Mouse (Mus musculus): ENCODE measurements at regions not wholly inside any gene's neighbourhood (a gene's known extent, or its start where the extent isn't known, plus 50 kb on each side); places are given as distances from the start of the nearest gene placed in this dataset.

GRCm38 (mm10) chr11:25314645-25315044 is 895.9 kb downstream of the 5730522E02Rik start:
- in situ Hi-C loops (cut with MboI; ENCODE audit: low sequenced_read_pairs in 2 of 2, unreplicated experiment in 2 of 2), result loop anchor here in 1 of 2 experiments (25.0 kb wide), 1 partner anchor 1277 kb away; no protein-coding TSS in a partner anchor
- Histone ChIP-seq H3K4me3 (ENCODE audit: insufficient read depth in 1 of 2, low read depth in 1 of 2, low read length in 2 of 2, poor library complexity in 1 of 2, severe bottlenecking in 1 of 2) (no peak overlapping the region), H3K36me3 (ENCODE audit: control insufficient read depth, insufficient read depth, low read length, poor library complexity, severe bottlenecking) (no peaks in the 10 kb centered on the region), H3K9me3 (ENCODE audit: control insufficient read depth, insufficient read depth, low read depth, low read length) (no peaks in the 10 kb centered on the region), H3K4me1 (ENCODE audit: control insufficient read depth in 2 of 2, insufficient read depth in 2 of 2, low read length in 2 of 2, poor library complexity in 1 of 2) (no peaks in the 10 kb centered on the region), H3K9ac (ENCODE audit: insufficient read depth, low read depth, low read length, poor library complexity, severe bottlenecking) (no peak overlapping the region), H3K27ac (ENCODE audit: insufficient read depth, low read depth, low read length, poor library complexity, severe bottlenecking) (no peak overlapping the region)
- no peak for DNase-seq (ENCODE audit: low read depth, low spot score)
- TF ChIP-seq ZNF384 (IDR thresholded peaks at IDR 0.05; ENCODE audit: low read depth, low read length), result no peak
- TF ChIP-seq MAFK (IDR thresholded peaks at IDR 0.05; ENCODE audit: insufficient read depth, low read depth, low read length), result no peak
- no peak for TF ChIP-seq ZC3H11A (IDR thresholded peaks at IDR 0.05; ENCODE audit: borderline replicate concordance, low read depth, low read length)
- TF ChIP-seq HCFC1 (IDR thresholded peaks at IDR 0.05; ENCODE audit: borderline replicate concordance, insufficient read depth, low read length), result no peak
- no peak for TF ChIP-seq CHD2 (IDR thresholded peaks at IDR 0.05; ENCODE audit: low read depth, low read length)

DNA sequence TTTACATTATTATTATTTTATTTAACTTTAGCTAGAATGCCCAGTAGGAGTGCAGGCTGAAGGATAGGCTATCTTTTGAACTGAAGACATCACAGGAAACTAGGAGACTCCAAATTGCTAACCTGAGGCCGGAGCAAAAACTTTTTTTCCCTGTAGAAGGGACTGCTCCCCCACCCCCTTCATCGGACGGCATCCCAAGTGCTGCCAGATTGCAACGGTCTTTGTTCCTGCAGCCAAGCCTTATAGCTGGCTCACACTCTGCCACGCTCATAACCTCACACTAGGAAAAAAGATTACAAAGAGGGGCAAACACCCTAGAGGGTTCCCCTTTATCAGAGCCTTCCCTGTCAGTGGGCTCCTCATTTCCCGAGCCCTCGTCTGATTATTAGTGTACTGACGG is 896.7 kb downstream of the 5730522E02Rik start:
- Histone ChIP-seq H3K27ac (ENCODE audit: insufficient read depth, low read depth, low read length, poor library complexity, severe bottlenecking) (no peak overlapping the region), H3K4me1 (ENCODE audit: control insufficient read depth in 2 of 2, insufficient read depth in 2 of 2, low read length in 2 of 2, poor library complexity in 1 of 2) (no peaks in the 10 kb centered on the region), H3K4me3 (ENCODE audit: insufficient read depth in 1 of 2, low read depth in 1 of 2, low read length in 2 of 2, poor library complexity in 1 of 2, severe bottlenecking in 1 of 2) (no peak overlapping the region), H3K9ac (ENCODE audit: insufficient read depth, low read depth, low read length, poor library complexity, severe bottlenecking) (no peak overlapping the region), H3K9me3 (ENCODE audit: control insufficient read depth, insufficient read depth, low read depth, low read length) (no peaks in the 10 kb centered on the region), H3K36me3 (ENCODE audit: control insufficient read depth, insufficient read depth, low read length, poor library complexity, severe bottlenecking) (no peaks in the 10 kb centered on the region)
- DNase-seq (ENCODE audit: low read depth, low spot score), result no peak
- in situ Hi-C loops (cut with MboI; ENCODE audit: low sequenced_read_pairs in 2 of 2, unreplicated experiment in 2 of 2), result loop anchor here in 1 of 2 experiments (25.0 kb wide), 1 partner anchor 1277 kb away; no protein-coding TSS in a partner anchor
- TF ChIP-seq ZNF384 (IDR thresholded peaks at IDR 0.05; ENCODE audit: low read depth, low read length) (no peak), HCFC1 (IDR thresholded peaks at IDR 0.05; ENCODE audit: borderline replicate concordance, insufficient read depth, low read length) (no peak), CHD2 (IDR thresholded peaks at IDR 0.05; ENCODE audit: low read depth, low read length) (no peak), MAFK (IDR thresholded peaks at IDR 0.05; ENCODE audit: insufficient read depth, low read depth, low read length) (no peak), ZC3H11A (IDR thresholded peaks at IDR 0.05; ENCODE audit: borderline replicate concordance, low read depth, low read length) (no peak)

- in situ Hi-C loops (cut with MboI; ENCODE audit: low sequenced_read_pairs in 2 of 2, unreplicated experiment in 2 of 2), result loop anchor here in 1 of 2 experiments (25.0 kb wide), 1 partner anchor 1276 kb away; no protein-coding TSS in a partner anchor
- Histone ChIP-seq H3K27ac (ENCODE audit: insufficient read depth, low read depth, low read length, poor library complexity, severe bottlenecking) (no peak overlapping the region), H3K4me3 (ENCODE audit: insufficient read depth in 1 of 2, low read depth in 1 of 2, low read length in 2 of 2, poor library complexity in 1 of 2, severe bottlenecking in 1 of 2) (no peak overlapping the region), H3K36me3 (ENCODE audit: control insufficient read depth, insufficient read depth, low read length, poor library complexity, severe bottlenecking) (no peaks in the 10 kb centered on the region), H3K9ac (ENCODE audit: insufficient read depth, low read depth, low read length, poor library complexity, severe bottlenecking) (no peak overlapping the region), H3K9me3 (ENCODE audit: control insufficient read depth, insufficient read depth, low read depth, low read length) (no peaks in the 10 kb centered on the region), H3K4me1 (ENCODE audit: control insufficient read depth in 2 of 2, insufficient read depth in 2 of 2, low read length in 2 of 2, poor library complexity in 1 of 2) (no peaks in the 10 kb centered on the region)
- TF ChIP-seq MAFK (IDR thresholded peaks at IDR 0.05; ENCODE audit: insufficient read depth, low read depth, low read length) (no peak), ZC3H11A (IDR thresholded peaks at IDR 0.05; ENCODE audit: borderline replicate concordance, low read depth, low read length) (no peak), CHD2 (IDR thresholded peaks at IDR 0.05; ENCODE audit: low read depth, low read length) (no peak), HCFC1 (IDR thresholded peaks at IDR 0.05; ENCODE audit: borderline replicate concordance, insufficient read depth, low read length) (no peak), ZNF384 (IDR thresholded peaks at IDR 0.05; ENCODE audit: low read depth, low read length) (no peak)
- DNase-seq (ENCODE audit: low read depth, low spot score), result no peak
Observed at GRCm38 (mm10) chr11:25313308-25313707, 897.3 kb downstream of the 5730522E02Rik start.

GRCm38 (mm10) chr11:25310754-25311153 is 899.8 kb downstream of the 5730522E02Rik start:
- TF ChIP-seq MAFK (IDR thresholded peaks at IDR 0.05; ENCODE audit: insufficient read depth, low read depth, low read length), result no peak
- no peak for TF ChIP-seq ZC3H11A (IDR thresholded peaks at IDR 0.05; ENCODE audit: borderline replicate concordance, low read depth, low read length)
- no peak for TF ChIP-seq CHD2 (IDR thresholded peaks at IDR 0.05; ENCODE audit: low read depth, low read length)
- no peak for TF ChIP-seq HCFC1 (IDR thresholded peaks at IDR 0.05; ENCODE audit: borderline replicate concordance, insufficient read depth, low read length)
- no peak for TF ChIP-seq ZNF384 (IDR thresholded peaks at IDR 0.05; ENCODE audit: low read depth, low read length)
- Histone ChIP-seq H3K27ac (ENCODE audit: insufficient read depth, low read depth, low read length, poor library complexity, severe bottlenecking) (no peak overlapping the region), H3K4me1 (ENCODE audit: control insufficient read depth in 2 of 2, insufficient read depth in 2 of 2, low read length in 2 of 2, poor library complexity in 1 of 2) (no peaks in the 10 kb centered on the region), H3K36me3 (ENCODE audit: control insufficient read depth, insufficient read depth, low read length, poor library complexity, severe bottlenecking) (no peaks in the 10 kb centered on the region), H3K9ac (ENCODE audit: insufficient read depth, low read depth, low read length, poor library complexity, severe bottlenecking) (no peak overlapping the region), H3K4me3 (ENCODE audit: insufficient read depth in 1 of 2, low read depth in 1 of 2, low read length in 2 of 2, poor library complexity in 1 of 2, severe bottlenecking in 1 of 2) (no peak overlapping the region), H3K9me3 (ENCODE audit: control insufficient read depth, insufficient read depth, low read depth, low read length) (no peaks in the 10 kb centered on the region)
- in situ Hi-C loops (cut with MboI; ENCODE audit: low sequenced_read_pairs in 2 of 2, unreplicated experiment in 2 of 2), result loop anchor here in 1 of 2 experiments (25.0 kb wide), 1 partner anchor 1273 kb away; no protein-coding TSS in a partner anchor
- no peak for DNase-seq (ENCODE audit: low read depth, low spot score)

All from ES-E14 (cell line).